Mouse (Mus musculus): Measurements from ENCODE around the gene Gm45785.

The Gm45785 gene

GRCm38 (mm10) chr7:140831447-140831846, 24.7 kb downstream of the Gm45785 start:
- no peak for DNase-seq (ENCODE audit: low spot score)

DNA sequence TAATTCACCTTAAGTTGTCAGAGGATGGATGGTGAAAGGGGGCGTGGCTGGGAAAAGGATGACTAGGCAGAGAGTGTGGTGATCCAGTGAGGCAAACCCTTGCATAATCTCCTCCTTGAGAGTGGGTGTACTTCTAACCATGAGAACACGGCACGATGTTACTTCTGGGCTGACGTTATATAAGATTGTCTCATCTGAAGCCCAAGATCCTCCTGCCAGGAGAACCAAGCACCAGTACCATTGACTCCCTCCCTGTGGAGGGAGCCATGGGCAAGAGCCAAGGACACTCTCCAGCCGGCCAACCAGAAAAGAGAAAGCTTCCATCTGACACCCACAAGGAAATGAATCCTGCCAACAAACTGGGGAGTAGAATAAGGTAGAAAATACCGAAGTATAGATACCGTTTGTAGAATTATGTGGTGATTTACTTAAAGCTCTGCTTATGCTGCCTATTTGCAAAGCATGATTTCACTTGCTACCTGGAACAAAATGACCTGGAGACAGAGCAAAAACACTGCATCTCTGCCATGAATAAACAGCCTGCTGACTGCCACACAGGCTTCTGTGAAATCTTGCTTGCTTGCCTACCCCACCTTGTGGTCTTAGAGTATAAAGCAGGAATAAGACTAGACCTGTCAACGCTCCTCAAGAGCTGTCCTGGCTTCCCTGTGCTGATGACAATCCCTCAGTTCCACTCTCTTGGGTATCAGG, 27.8 kb downstream of the Gm45785 start:
- no peak for DNase-seq (ENCODE audit: low spot score)

DNA sequence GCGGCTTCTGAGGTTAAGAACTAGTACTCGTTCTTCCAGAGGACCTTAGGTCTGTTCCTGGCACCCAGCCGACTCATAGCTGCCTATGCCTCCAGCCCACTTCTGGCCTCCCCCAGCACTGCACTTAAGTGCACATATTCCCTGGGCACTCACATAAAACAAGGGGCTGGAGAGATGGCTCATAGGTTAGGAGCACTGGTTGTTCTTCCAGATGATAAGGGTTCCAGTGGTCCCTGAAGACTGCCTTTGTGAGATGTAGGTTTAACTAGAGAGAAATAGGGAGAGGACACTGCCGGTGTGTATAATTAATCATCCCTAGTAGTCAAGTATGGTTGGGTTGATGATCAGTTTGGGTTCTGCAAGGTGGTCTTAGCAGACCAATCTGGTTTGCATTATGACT, 33.4 kb downstream of the Gm45785 start:
- no peak for DNase-seq (ENCODE audit: low spot score)

GRCm38 (mm10) chr7:140821653-140822329, 34.3 kb downstream of the Gm45785 start, which contains the start of gene Zfp941:
Gene Zfp941, minus strand, starts transcription at chr7:140822178.
- no peak for DNase-seq (ENCODE audit: low spot score)

GRCm38 (mm10) chr7:140821305-140821652, 34.9 kb downstream of the Gm45785 start:
- DNase-seq (ENCODE audit: low spot score), result no peak

DNA sequence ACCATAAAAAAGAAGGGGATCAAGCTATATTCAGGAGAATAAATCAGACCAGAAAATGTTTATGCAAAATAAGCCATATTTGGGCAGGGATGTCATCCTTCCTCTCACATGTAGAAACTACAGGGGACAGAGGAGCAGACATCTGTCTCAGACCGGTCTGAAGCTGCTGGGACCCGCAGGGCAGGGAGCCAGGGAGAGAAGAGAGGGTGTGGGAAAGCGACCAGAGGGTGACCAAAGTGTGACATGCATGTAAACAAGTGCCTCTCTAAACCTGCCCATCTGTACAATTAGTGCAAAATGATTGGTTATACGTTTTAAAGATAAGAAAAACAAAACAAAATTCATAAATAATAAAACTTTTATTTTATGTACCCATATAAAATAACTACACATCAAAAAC, 36.0 kb downstream of the Gm45785 start:
- DNase-seq (ENCODE audit: low spot score), result no peak

DNA sequence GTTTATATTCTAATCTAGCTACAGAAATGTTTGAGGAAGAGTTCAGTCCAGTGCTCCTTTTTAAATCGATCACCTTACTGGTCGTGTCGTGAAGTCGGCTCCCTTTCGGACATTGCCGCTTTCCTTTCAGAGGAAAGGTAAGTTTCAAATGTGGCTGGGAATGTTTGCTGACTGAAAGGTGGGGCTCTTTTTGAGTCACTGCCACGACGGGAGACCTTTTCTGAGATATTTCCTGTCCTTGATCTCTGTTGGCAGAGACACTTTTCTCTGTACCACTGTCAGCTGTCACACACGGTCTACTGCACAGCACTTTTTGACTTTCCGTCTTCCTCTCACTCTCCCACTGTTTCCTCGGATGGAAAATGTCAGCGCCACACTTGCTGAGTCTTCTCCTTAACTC, 43.3 kb downstream of the Gm45785 start:
- DNase-seq (ENCODE audit: low spot score), result no peak

DNA sequence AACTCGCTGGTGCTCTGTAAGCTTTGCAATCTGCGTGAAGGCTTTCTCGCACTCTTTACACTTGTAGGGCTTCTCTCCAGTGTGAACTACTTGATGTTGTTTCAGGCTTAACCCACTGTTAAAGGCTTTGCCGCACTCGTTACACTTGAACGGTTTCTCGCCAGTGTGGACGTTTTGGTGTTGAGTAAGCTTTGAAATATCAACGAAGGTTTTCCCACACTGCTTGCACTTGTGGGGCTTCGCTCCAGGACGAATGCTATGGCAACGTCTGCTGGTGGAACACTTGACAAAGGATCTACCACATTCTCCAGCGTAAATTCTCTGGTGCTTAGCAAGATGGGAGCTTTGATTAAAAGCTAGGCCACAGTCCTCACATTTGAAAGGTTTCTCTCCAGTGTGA, 44.4 kb downstream of the Gm45785 start:
- no peak for DNase-seq (ENCODE audit: low spot score)

GRCm38 (mm10) chr7:140810496-140810895, 45.6 kb downstream of the Gm45785 start:
- DNase-seq (ENCODE audit: low spot score), result no peak

DNA sequence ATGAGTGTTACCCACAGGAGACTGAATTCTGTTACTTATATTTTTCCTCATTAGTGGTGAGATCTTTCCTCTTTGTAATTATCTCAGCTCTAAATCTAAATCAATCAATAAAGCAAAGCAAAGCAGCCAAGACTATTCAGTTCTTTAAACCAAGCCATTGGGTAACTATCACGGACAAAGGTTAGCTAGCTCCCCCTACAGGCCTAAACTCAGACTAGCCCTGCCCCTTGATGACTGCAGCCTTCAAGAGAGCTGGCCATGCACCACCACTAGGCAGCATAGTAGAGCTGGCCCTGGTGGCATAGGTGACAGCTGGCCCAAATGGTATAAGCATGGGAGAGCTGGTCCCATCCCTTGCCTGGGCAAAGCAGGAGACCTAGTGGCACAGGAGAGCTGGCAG, 50.4 kb downstream of the Gm45785 start:
- no peak for DNase-seq (ENCODE audit: low spot score)

DNA sequence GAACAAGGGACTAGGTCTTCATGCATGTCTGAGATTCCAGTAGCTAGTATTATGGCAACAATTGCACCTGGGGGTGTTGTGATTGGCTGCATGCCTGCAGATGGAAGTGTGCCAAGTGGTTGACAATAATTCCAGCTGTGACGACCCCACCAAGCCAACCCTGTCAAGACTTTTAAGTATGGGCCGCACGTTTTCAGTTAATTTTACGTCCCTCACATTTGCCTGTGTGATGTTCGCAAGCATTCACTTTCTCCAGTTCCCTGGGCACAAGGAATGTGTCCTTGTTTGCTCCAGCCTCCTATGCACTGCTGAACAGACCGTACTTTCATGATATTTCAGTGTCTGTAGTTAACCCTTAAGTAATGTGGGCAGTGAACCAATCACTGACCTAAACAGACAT, 53.5 kb downstream of the Gm45785 start:
- no peak for DNase-seq (ENCODE audit: low spot score)

DNA sequence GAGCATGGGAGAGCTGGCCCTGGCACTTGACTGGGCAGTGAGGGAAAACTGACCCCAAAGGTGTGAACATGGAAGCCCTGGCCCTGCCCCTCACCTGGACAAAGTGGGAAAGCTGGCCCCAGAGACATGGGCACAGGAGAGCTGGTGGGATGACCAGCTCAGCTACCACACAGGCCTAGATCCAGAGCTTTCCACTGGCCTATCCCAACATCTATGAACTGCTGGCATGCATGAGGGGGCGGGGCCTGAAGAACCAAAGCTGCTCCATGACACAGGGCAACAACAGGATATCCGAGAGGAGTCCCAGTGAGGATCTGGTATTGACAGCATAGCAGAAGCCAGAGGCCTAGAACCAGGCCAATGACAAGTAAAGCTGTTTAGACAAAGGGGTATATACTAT, 57.9 kb downstream of the Gm45785 start:
- no peak for DNase-seq (ENCODE audit: low spot score)

DNA sequence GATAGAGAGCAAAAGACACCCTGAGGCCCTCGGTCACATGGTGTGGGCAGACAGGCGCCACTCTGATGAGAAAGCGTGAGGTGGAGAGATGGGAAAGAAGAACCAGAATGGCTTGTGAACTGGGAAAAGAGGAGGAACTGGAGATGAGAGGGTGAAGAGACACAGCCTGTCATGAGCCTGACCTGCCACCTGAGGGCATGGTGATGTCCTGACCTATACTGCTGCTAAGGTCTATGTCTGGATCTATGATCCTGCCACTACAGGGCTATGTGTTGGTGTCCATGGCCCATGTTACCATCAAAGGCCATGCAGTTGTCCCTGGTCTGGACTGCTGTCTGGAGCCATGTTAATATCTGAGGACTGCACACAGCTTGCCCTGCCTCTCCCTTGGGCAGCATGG, 58.5 kb downstream of the Gm45785 start:
- no peak for DNase-seq (ENCODE audit: low spot score)

GRCm38 (mm10) chr7:140793541-140793940, 62.6 kb downstream of the Gm45785 start:
- no peak for DNase-seq (ENCODE audit: low spot score)

GRCm38 (mm10) chr7:140788053-140788435, 68.1 kb downstream of the Gm45785 start:
- DNase-seq (ENCODE audit: low spot score), result no peak

DNA sequence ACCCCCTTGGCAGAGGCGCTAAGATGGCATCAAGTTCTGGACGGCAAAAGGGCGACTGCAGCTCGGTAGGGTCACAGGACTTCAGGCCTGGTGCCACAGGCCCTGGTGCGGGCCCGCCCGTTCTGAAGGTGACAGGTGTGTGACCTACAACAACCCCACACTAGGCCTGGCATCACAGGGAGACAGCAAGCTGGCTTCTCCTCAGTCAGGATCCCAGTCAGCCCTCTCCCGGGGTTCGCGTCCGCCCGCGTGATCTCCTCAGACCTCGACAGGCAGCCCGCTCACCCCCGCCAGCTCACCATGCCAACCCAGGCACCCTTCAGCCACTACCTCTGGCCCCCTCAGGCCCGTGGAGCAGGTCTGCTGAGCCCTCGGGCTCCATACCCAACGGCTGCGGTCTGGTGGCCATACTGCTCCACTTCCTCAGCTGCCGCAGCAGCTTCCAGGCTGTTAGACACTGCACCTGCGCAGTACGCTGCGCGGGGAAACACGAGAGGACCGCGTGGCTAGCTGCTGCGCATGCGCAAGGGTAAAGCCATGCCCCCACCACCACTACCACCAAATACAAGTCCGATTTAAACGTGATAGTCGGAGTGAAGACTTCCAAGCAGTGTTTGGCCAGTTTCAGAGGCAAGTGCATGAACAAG, 68.6 kb downstream of the Gm45785 start, which contains the start of gene Syce1:
Gene Syce1 (minus strand): TSS at position 447 of the 647 bp plus-strand sequence.
- DNase-seq (ENCODE audit: low spot score), result no peak

DNA sequence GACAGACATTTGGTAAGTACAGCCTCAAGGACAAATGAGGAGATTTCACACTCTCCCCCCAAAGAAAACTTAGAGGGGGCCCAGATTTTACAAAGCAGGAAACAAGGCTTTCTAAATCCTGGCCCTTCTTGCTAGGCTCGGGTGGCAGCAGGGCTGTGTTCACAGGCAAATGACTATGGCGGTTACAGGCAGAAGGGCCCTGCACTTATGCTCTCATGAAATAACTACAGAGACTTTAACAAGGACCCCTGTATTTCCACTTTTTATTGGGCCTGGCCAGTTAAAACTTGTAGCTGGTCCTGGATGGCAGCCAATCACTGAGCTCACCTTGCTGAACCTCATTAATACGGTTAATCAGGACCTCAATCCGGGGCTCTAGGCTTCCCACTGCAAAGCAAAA, 75.6 kb downstream of the Gm45785 start:
- DNase-seq (ENCODE audit: low spot score), result no peak
